Mouse (Mus musculus): ENCODE results near the gene Pex19.

GRCm38 (mm10) chr1:172134072-172134471, 7.5 kb downstream of the Pex19 start:
- TF ChIP-seq CTCF (IDR thresholded peaks at IDR 0.05; ENCODE audit: control insufficient read depth, insufficient read depth, insufficient replicate concordance, low read depth, low read length) (no peak), POLR2A (IDR thresholded peaks at IDR 0.05; ENCODE audit: control insufficient read depth, low read depth, low read length) (no peak)
